Mouse (Mus musculus) heart, postnatal 0 days (tissue): Measurements from ENCODE around the gene Myo15b. TPM values are rescaled to one million over a fixed set of nuclear protein-coding genes. Genes with fewer than 3 reads are reported as not detected.

Experiments used
- ATAC-seq: fragments of 200-750 bp; cut with Nextera tagmentation; 2 replicates; pipeline ENCODE4 v1.8.0; 2017; ENCODE audit warnings: low read depth, moderate number of reproducible peaks, moderate library complexity; ENCODE audit not compliant: insufficient read depth
- DNase-seq: peaks from one replicate; pipeline ENCODE4 v3.0.0-alpha.2; 2016; ENCODE audit warnings: low spot score
- H3K27ac ChIP-seq: fragments of 300-500 bp; sonication (generic); 2 replicates; pipeline ENCODE4 v1.5.1; 2014; ENCODE audit warnings: low read depth, mild to moderate bottlenecking
- H3K27me3 ChIP-seq: fragments of 300-500 bp; sonication (generic); 2 replicates; pipeline ENCODE4 v1.6.1; 2014; ENCODE audit warnings: low read length, mixed read lengths; ENCODE audit not compliant: control insufficient read depth, insufficient read depth
- H3K36me3 ChIP-seq: fragments of 300-500 bp; sonication (generic); replicated peaks from 2 replicates; pipeline ENCODE4 v1.6.1; 2014; ENCODE audit warnings: low read length, mixed read lengths; ENCODE audit not compliant: control insufficient read depth, insufficient read depth
- H3K4me1 ChIP-seq: fragments of 300-500 bp; sonication (generic); 2 replicates; pipeline ENCODE4 v1.6.1; 2014; ENCODE audit warnings: antibody characterized with exemption; ENCODE audit not compliant: control insufficient read depth, insufficient read depth
- H3K4me2 ChIP-seq: fragments of 300-500 bp; sonication (generic); 2 replicates; pipeline ENCODE4 v1.6.1; 2014; ENCODE audit warnings: low read depth, mild to moderate bottlenecking, low read length, moderate library complexity
- H3K4me3 ChIP-seq: fragments of 300-500 bp; sonication (generic); 2 replicates; pipeline ENCODE4 v1.5.1; 2014; ENCODE audit warnings: low read depth, low read length
- H3K9ac ChIP-seq: fragments of 300-500 bp; sonication (generic); replicated peaks from 2 replicates; pipeline ENCODE4 v1.6.1; 2014; ENCODE audit warnings: low read depth, low read length, mixed read lengths
- H3K9me3 ChIP-seq: fragments of 300-500 bp; sonication (generic); replicated peaks from 2 replicates; pipeline ENCODE4 v1.6.1; 2016; ENCODE audit warnings: low read length; ENCODE audit not compliant: control insufficient read depth
- CTCF ChIP-seq: IDR thresholded peaks from 2 replicates; pipeline ENCODE4 v1.5.1; 2016; ENCODE audit warnings: antibody characterized with exemption, control low read depth, low read depth
- EP300 ChIP-seq: IDR thresholded peaks from 2 replicates; pipeline ENCODE4 v1.6.1; 2016; ENCODE audit warnings: antibody characterized with exemption, low read depth
- WGBS: fragments of 180-500 bp; shearing (Covaris S2); extraction: QIAGEN DNeasy Blood & Tissue Kit; methylation state at CpG from one replicate; pipeline ENCODE4 v1.1.7; 2014; 5-methylcytosine and 5-hydroxymethylcytosine counted together
- polyA plus RNA-seq: library from polyadenylated mRNA; unstranded; fragments of >200 nt; fragmentation: Nextera tagmentation; extraction: Ambion mirVana; gene quantifications from 2 replicates; pipeline ENCODE4 v1.2.1, GENCODE M21; 2015
- total RNA-seq: library from RNA; depleted of rRNA; stranded (reverse); fragments of >200 nt; gene quantifications from 2 replicates; pipeline ENCODE4 v1.2.3, GENCODE M21; 2014; ENCODE audit warnings: low replicate concordance; rRNA removed

Myo15b gene
- total RNA-seq = not detected in 2 replicates
- 0.04 and 0.11 TPM in 2 replicates for polyA plus RNA-seq

- no peak for ATAC-seq
- peaks cover 5% of the 10 kb centered on the region for H3K4me1 ChIP-seq
- H3K27me3 ChIP-seq = peaks cover 31% of the 10 kb centered on the region
- no peak within 1 kb of the TSS for H3K27ac ChIP-seq
- peak within 1 kb of the TSS; percentile 42 for H3K4me3 ChIP-seq
- TF ChIP-seq EP300 = no peak
- TF ChIP-seq CTCF = no peak
- H3K36me3 ChIP-seq = peaks cover 17% of the 10 kb centered on the region; the same call in 1 of the 2 replicates
- peak within 1 kb of the TSS; percentile 5; the same call in 1 of the 2 replicates for H3K9ac ChIP-seq
- H3K9me3 ChIP-seq = no peaks in the 10 kb centered on the region
- 17% methylated on average over 27 of the region's 27 CpGs for WGBS
- no peak for DNase-seq
- H3K4me2 ChIP-seq = peak within 1 kb of the TSS; percentile 68
Observed at GRCm38 (mm10) chr11:115858354-115858753, at the start of gene Myo15b. Gene Myo15b, plus strand, starts transcription at chr11:115858406.

- Histone ChIP-seq H3K27ac (peak overlapping the region; percentile 91), H3K9ac (peak overlapping the region; percentile 77), H3K9me3 (no peaks in the 10 kb centered on the region), H3K4me2 (peak overlapping the region; percentile 98), H3K4me1 (peaks cover 47% of the 10 kb centered on the region), H3K36me3 (peaks cover 36% of the 10 kb centered on the region), H3K27me3 (no peaks in the 10 kb centered on the region), H3K4me3 (peak overlapping the region; percentile 13)
- peak; percentile 68 for DNase-seq
- ATAC-seq = peak; percentile 8; the same call in 1 of the 2 replicates
- TF ChIP-seq EP300 = 0 out of 2 replicates have a peak, but pooled peaks have one; percentile 6
- TF ChIP-seq CTCF = no peak
- 15% methylated on average over 10 of the region's 10 CpGs for WGBS
Observed at GRCm38 (mm10) chr11:115808696-115809310, 49.4 kb upstream of the Myo15b start.

GRCm38 (mm10) chr11:115809311-115809781, 48.9 kb upstream of the Myo15b start:
- 26% methylated on average over 8 of the region's 8 CpGs for WGBS
- H3K4me1 ChIP-seq = peaks cover 47% of the 10 kb centered on the region
- peak overlapping the region; percentile 65 for H3K4me3 ChIP-seq
- peak; percentile 75 for DNase-seq
- H3K27ac ChIP-seq = peak overlapping the region; percentile 91
- no peaks in the 10 kb centered on the region for H3K9me3 ChIP-seq
- peak overlapping the region; percentile 98 for H3K4me2 ChIP-seq
- peak; percentile 28 for ATAC-seq
- H3K27me3 ChIP-seq = no peaks in the 10 kb centered on the region
- TF ChIP-seq CTCF = peak; percentile 5; the same call in 1 of the 2 replicates
- 0 out of 2 replicates have a peak, but pooled peaks have one; percentile 55 for TF ChIP-seq EP300
- H3K9ac ChIP-seq = peak overlapping the region; percentile 77
- peaks cover 31% of the 10 kb centered on the region for H3K36me3 ChIP-seq

- ATAC-seq (peak; percentile 7; the same call in 1 of the 2 replicates), DNase-seq (peak; percentile 87)
- Histone ChIP-seq H3K36me3 (peaks cover 21% of the 10 kb centered on the region), H3K27me3 (no peaks in the 10 kb centered on the region), H3K4me1 (peaks cover 52% of the 10 kb centered on the region), H3K27ac (peak overlapping the region; percentile 91), H3K4me3 (peak overlapping the region; percentile 65), H3K4me2 (peak overlapping the region; percentile 98), H3K9ac (peak overlapping the region; percentile 77), H3K9me3 (no peaks in the 10 kb centered on the region)
- TF ChIP-seq CTCF (no peak), EP300 (no peak)
- WGBS = 8% methylated on average over 14 of the region's 14 CpGs
Observed at GRCm38 (mm10) chr11:115810377-115810776, 47.8 kb upstream of the Myo15b start.

- no peak for DNase-seq
- ATAC-seq = no peak
- TF ChIP-seq EP300 (no peak), CTCF (no peak)
- peak overlapping the region; percentile 77 for H3K9ac ChIP-seq
- H3K27ac ChIP-seq = peak overlapping the region; percentile 91
- peak overlapping the region; percentile 98 for H3K4me2 ChIP-seq
- H3K4me3 ChIP-seq = peak overlapping the region; percentile 65
- no peaks in the 10 kb centered on the region for H3K27me3 ChIP-seq
- peaks cover 55% of the 10 kb centered on the region for H3K4me1 ChIP-seq
- WGBS = 45% methylated on average over 20 of the region's 20 CpGs
- peaks cover 12% of the 10 kb centered on the region for H3K36me3 ChIP-seq
- no peaks in the 10 kb centered on the region for H3K9me3 ChIP-seq
Observed at GRCm38 (mm10) chr11:115811381-115812093, 46.7 kb upstream of the Myo15b start.
